Mouse (Mus musculus) testis, adult 2 months (tissue): Measurements from ENCODE around the gene AW551984. TPM values are rescaled to one million over a fixed set of nuclear protein-coding genes. Genes with fewer than 3 reads are reported as not detected.

Experiments
- H3K27ac ChIP-seq: fragments of 200-500 bp; 2 replicates; pipeline ENCODE4 v1.5.1; 2012; ENCODE audit warnings: low read depth, low read length; ENCODE audit not compliant: control insufficient read depth, insufficient read depth
- H3K27me3 ChIP-seq: fragments of 200-500 bp; 2 replicates; pipeline ENCODE4 v1.6.1; 2012; ENCODE audit warnings: mild to moderate bottlenecking, low read length, moderate library complexity; ENCODE audit not compliant: control insufficient read depth, insufficient read depth
- H3K36me3 ChIP-seq: fragments of 200-500 bp; 2 replicates; pipeline ENCODE4 v1.6.1; 2012; ENCODE audit warnings: mild to moderate bottlenecking, low read length; ENCODE audit not compliant: control insufficient read depth, insufficient read depth
- H3K4me1 ChIP-seq: fragments of 200-500 bp; 2 replicates; pipeline ENCODE4 v1.6.1; 2012; ENCODE audit warnings: low read length; ENCODE audit not compliant: control insufficient read depth, insufficient read depth
- H3K4me3 ChIP-seq: fragments of 200-500 bp; 2 replicates; pipeline ENCODE4 v1.5.1; 2012; ENCODE audit warnings: low read depth, mild to moderate bottlenecking, low read length, moderate library complexity, mixed read lengths; ENCODE audit not compliant: control insufficient read depth
- CTCF ChIP-seq: fragments of 200-500 bp; IDR thresholded peaks from 2 replicates; pipeline ENCODE4 v1.5.1; 2012; ENCODE audit warnings: low read depth, mild to moderate bottlenecking, inconsistent platforms, low read length, moderate library complexity; ENCODE audit not compliant: control insufficient read depth, insufficient read depth, insufficient replicate concordance
- POLR2A ChIP-seq: fragments of 200-500 bp; IDR thresholded peaks from 2 replicates; pipeline ENCODE4 v1.6.1; 2012; ENCODE audit warnings: low read depth, mild to moderate bottlenecking, inconsistent platforms, low read length, moderate library complexity; ENCODE audit not compliant: control insufficient read depth
- polyA plus RNA-seq: library from polyadenylated mRNA; depleted of rRNA; stranded (reverse); fragments of >200 nt; gene quantifications from 2 replicates; pipeline ENCODE4 v1.2.3, GENCODE M21; 2012

The AW551984 gene
- polyA plus RNA-seq, 1 experiment, result 0.05 TPM

- Histone ChIP-seq H3K27ac (no peak within 1 kb of the TSS), H3K36me3 (no peaks in the 10 kb centered on the region), H3K4me3 (no peak within 1 kb of the TSS), H3K27me3 (no peaks in the 10 kb centered on the region), H3K4me1 (no peaks in the 10 kb centered on the region)
- TF ChIP-seq CTCF (no peak), POLR2A (no peak)
Observed at GRCm38 (mm10) chr9:39621073-39621472, 16.9 kb upstream of the AW551984 start, which contains the start of gene Olfr960. Gene Olfr960, plus strand, starts transcription at chr9:39621373.

GRCm38 (mm10) chr9:39611953-39612352, 7.8 kb upstream of the AW551984 start:
- Histone ChIP-seq H3K27me3 (no peaks in the 10 kb centered on the region), H3K27ac (no peak overlapping the region), H3K4me1 (no peaks in the 10 kb centered on the region), H3K4me3 (no peak overlapping the region), H3K36me3 (no peaks in the 10 kb centered on the region)
- no peak for TF ChIP-seq CTCF

- no peaks in the 10 kb centered on the region for H3K4me1 ChIP-seq
- no peak within 1 kb of the TSS for H3K4me3 ChIP-seq
- H3K27ac ChIP-seq, result no peak within 1 kb of the TSS
- no peaks in the 10 kb centered on the region for H3K27me3 ChIP-seq
- H3K36me3 ChIP-seq, result no peaks in the 10 kb centered on the region
- TF ChIP-seq CTCF, result no peak
- TF ChIP-seq POLR2A, result no peak
Observed at GRCm38 (mm10) chr9:39610355-39610754, 6.2 kb upstream of the AW551984 start, which contains the start of gene Olfr148. Gene Olfr148, plus strand, starts transcription at chr9:39610655.

- Histone ChIP-seq H3K27ac (no peak overlapping the region), H3K36me3 (no peaks in the 10 kb centered on the region), H3K4me1 (peaks cover 2% of the 10 kb centered on the region; the same call in 1 of the 2 replicates), H3K4me3 (no peak overlapping the region), H3K27me3 (no peaks in the 10 kb centered on the region)
- TF ChIP-seq POLR2A (no peak), CTCF (no peak)
Observed at GRCm38 (mm10) chr9:39608497-39608896, 4.3 kb upstream of the AW551984 start.

- H3K27ac ChIP-seq, result no peak overlapping the region
- H3K4me1 ChIP-seq, result peaks cover 4% of the 10 kb centered on the region
- H3K36me3 ChIP-seq, result no peaks in the 10 kb centered on the region
- no peaks in the 10 kb centered on the region for H3K27me3 ChIP-seq
- TF ChIP-seq POLR2A, result no peak
- TF ChIP-seq CTCF, result no peak
- no peak overlapping the region for H3K4me3 ChIP-seq
Observed at GRCm38 (mm10) chr9:39603333-39603845, 814 bp downstream of the AW551984 start.

GRCm38 (mm10) chr9:39602536-39603332, 1.5 kb downstream of the AW551984 start:
- Histone ChIP-seq H3K27ac (no peak overlapping the region), H3K36me3 (no peaks in the 10 kb centered on the region), H3K4me1 (peaks cover 4% of the 10 kb centered on the region), H3K27me3 (no peaks in the 10 kb centered on the region), H3K4me3 (no peak overlapping the region)
- TF ChIP-seq CTCF (no peak), POLR2A (no peak)

GRCm38 (mm10) chr9:39577050-39577449, 27.2 kb downstream of the AW551984 start:
- TF ChIP-seq CTCF (no peak), POLR2A (no peak)

More at GRCm38 (mm10) chr9:39577050-39577449, 27.2 kb downstream of the AW551984 start:
- Histone ChIP-seq H3K4me3 (no peak overlapping the region), H3K27ac (no peak overlapping the region), H3K4me1 (no peaks in the 10 kb centered on the region), H3K27me3 (no peaks in the 10 kb centered on the region), H3K36me3 (no peaks in the 10 kb centered on the region)
